Mouse (Mus musculus) kidney, adult 18-20 months (tissue): Measurements from ENCODE around the gene Sema3d.

Source experiments
- DNase-seq: peaks from one replicate; pipeline ENCODE4 v3.0.0; 2021

Sema3d gene

GRCm38 (mm10) chr5:12499791-12500504 lies 116.8 kb downstream of the Sema3d start:
- DNase-seq: no peak

GRCm38 (mm10) chr5:12512471-12512870 lies 129.3 kb downstream of the Sema3d start:
- no peak for DNase-seq

- DNase-seq: no peak
Observed at GRCm38 (mm10) chr5:12515283-12515682, 132.1 kb downstream of the Sema3d start.

- DNase-seq: no peak
Observed at GRCm38 (mm10) chr5:12525235-12525767, 142.1 kb downstream of the Sema3d start.

GRCm38 (mm10) chr5:12528596-12528995 lies 145.4 kb downstream of the Sema3d start:
- no peak for DNase-seq

GRCm38 (mm10) chr5:12529771-12530170 lies 146.6 kb downstream of the Sema3d start:
- no peak for DNase-seq

- DNase-seq: no peak
Observed at GRCm38 (mm10) chr5:12541268-12541667, 158.1 kb downstream of the Sema3d start.

GRCm38 (mm10) chr5:12549046-12549669 lies 166.0 kb downstream of the Sema3d start:
- no peak for DNase-seq

- no peak for DNase-seq
Observed at GRCm38 (mm10) chr5:12555401-12555800, 172.2 kb downstream of the Sema3d start.

GRCm38 (mm10) chr5:12557889-12558288 lies 174.7 kb downstream of the Sema3d start:
- DNase-seq: no peak

GRCm38 (mm10) chr5:12561740-12562139 lies 178.6 kb downstream of the Sema3d start:
- no peak for DNase-seq

GRCm38 (mm10) chr5:12562204-12562603 lies 179.0 kb downstream of the Sema3d start:
- DNase-seq: peak; percentile 39

GRCm38 (mm10) chr5:12563132-12563531 lies 179.9 kb downstream of the Sema3d start:
- DNase-seq: no peak

- DNase-seq: no peak
Observed at GRCm38 (mm10) chr5:12564602-12565220, 181.5 kb downstream of the Sema3d start.

GRCm38 (mm10) chr5:12566568-12566967 lies 183.4 kb downstream of the Sema3d start:
- no peak for DNase-seq

GRCm38 (mm10) chr5:12574551-12574950 lies 191.4 kb downstream of the Sema3d start:
- DNase-seq: no peak

GRCm38 (mm10) chr5:12575262-12575661 lies 192.1 kb downstream of the Sema3d start:
- DNase-seq: no peak

GRCm38 (mm10) chr5:12579752-12580151 lies 196.6 kb downstream of the Sema3d start:
- DNase-seq: no peak

GRCm38 (mm10) chr5:12582540-12582939 lies 199.4 kb downstream of the Sema3d start:
- DNase-seq: no peak

- no peak for DNase-seq
Observed at GRCm38 (mm10) chr5:12583293-12583834, 200.2 kb downstream of the Sema3d start.

GRCm38 (mm10) chr5:12584886-12585285 lies 201.7 kb downstream of the Sema3d start:
- DNase-seq: no peak

GRCm38 (mm10) chr5:12634227-12634980 lies 251.2 kb downstream of the Sema3d start:
- DNase-seq: no peak
